ENCODE assay signal across 15 mouse cellular contexts in the genomic region with DNA sequence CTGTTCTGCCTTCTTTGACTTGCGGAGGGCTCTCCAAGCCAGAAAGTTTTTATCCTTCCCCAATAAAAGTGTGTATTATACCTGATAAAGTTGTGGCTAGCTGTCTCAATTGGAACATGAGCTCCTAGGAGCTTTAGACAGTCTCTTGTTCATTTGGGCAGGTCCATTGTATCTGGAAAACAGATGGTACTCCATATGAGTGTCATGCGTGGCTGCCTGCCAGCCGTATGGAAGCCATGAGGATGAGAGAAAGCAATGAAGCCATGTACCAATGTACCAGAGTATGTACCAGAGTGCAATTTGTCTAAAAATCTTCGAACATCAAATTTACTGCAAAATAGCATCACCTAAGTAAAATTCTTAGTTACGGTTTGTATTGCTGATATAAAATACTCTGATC.
DNase-seq lines count a peak whose midpoint lies in the region; ATAC-seq and TF ChIP-seq lines count a peak whose summit lies in the region.
"Had no signal": no experiment of that assay in that cellular context is flagged by ENCODE, and none has a peak within 500 bp of the region (broad histone marks: within the 10 kb centered on the region; RNA-seq: fewer than 3 reads in every experiment).

No protein-coding gene starts in this region.

- H3K4me2 ChIP-seq in forebrain, postnatal 0 days (ENCODE audit: low read depth), result no peak overlapping the region
- H3K4me2 ChIP-seq in forebrain, embryonic 15.5 days (replicated peaks), result no peak overlapping the region
- H3K4me2 ChIP-seq: hindbrain, embryonic 13.5 days; liver, embryonic 15.5 days; midbrain, embryonic 13.5 days had no signal

- H3K27ac ChIP-seq in forebrain, postnatal 0 days (ENCODE audit: low read depth, low read length), result no peak overlapping the region
- H3K27ac ChIP-seq in forebrain, embryonic 15.5 days (replicated peaks), result no peak overlapping the region
- H3K27ac ChIP-seq: forebrain, embryonic 10.5 days; hindbrain, embryonic 13.5 days; liver, embryonic 15.5 days; midbrain, embryonic 13.5 days had no signal

- no peak overlapping the region for H3K9ac ChIP-seq in forebrain, postnatal 0 days
- H3K9ac ChIP-seq in forebrain, embryonic 15.5 days (replicated peaks), result no peak overlapping the region
- H3K9ac ChIP-seq: hindbrain, embryonic 13.5 days; liver, embryonic 15.5 days; midbrain, embryonic 13.5 days had no signal

- ATAC-seq in forebrain, postnatal 0 days, result no peak
- ATAC-seq in forebrain, embryonic 15.5 days (replicated peaks), result no peak
- peak; percentile 77; the same call in 1 of the 2 replicates for ATAC-seq in cerebellum, adult (ENCODE audit: insufficient number of reproducible peaks, low FRiP score, low TSS enrichment)
- ATAC-seq: midbrain, embryonic 13.5 days had no signal

- H3K27me3 ChIP-seq in forebrain, postnatal 0 days (ENCODE audit: insufficient read depth, low read length), result no peaks in the 10 kb centered on the region
- no peaks in the 10 kb centered on the region for H3K27me3 ChIP-seq in forebrain, embryonic 15.5 days
- H3K27me3 ChIP-seq: hindbrain, embryonic 13.5 days; liver, embryonic 15.5 days; midbrain, embryonic 13.5 days had no signal

- no peaks in the 10 kb centered on the region for H3K36me3 ChIP-seq in forebrain, postnatal 0 days (ENCODE audit: insufficient read depth)
- H3K36me3 ChIP-seq in forebrain, embryonic 15.5 days, result no peaks in the 10 kb centered on the region
- H3K36me3 ChIP-seq: forebrain, embryonic 10.5 days; hindbrain, embryonic 13.5 days; liver, embryonic 15.5 days; midbrain, embryonic 13.5 days had no signal

- 85% methylated on average over 5 of the region's 5 CpGs for WGBS in forebrain, postnatal 0 days
- WGBS in forebrain, embryonic 15.5 days, result 87% methylated on average over 5 of the region's 5 CpGs

- H3K9me3 ChIP-seq in forebrain, postnatal 0 days (ENCODE audit: low read length), result no peaks in the 10 kb centered on the region
- H3K9me3 ChIP-seq in forebrain, embryonic 15.5 days, result no peaks in the 10 kb centered on the region
- H3K9me3 ChIP-seq: forebrain, embryonic 10.5 days; hindbrain, embryonic 13.5 days; liver, embryonic 15.5 days; midbrain, embryonic 13.5 days had no signal

- peak; percentile 18 for DNase-seq in forebrain, postnatal 0 days
- peak; percentile 78 to 87 for DNase-seq in cerebellum, postnatal 25 days
- DNase-seq in layer of hippocampus, postnatal 36 days, result peak; percentile 48 to 59
- DNase-seq in thymus, postnatal 25 days, result no peak
- no peak for DNase-seq in embryo, embryonic 11 days
- no peak for DNase-seq in adrenal gland, adult 2 months
- DNase-seq: kidney, adult 11 months; kidney, postnatal 36 days; lung, postnatal 36 days had no signal

- no peak for TF ChIP-seq CTCF in forebrain, postnatal 0 days (IDR thresholded peaks at IDR 0.05; ENCODE audit: low read depth)

- no peaks in the 10 kb centered on the region for H3K4me1 ChIP-seq in forebrain, postnatal 0 days (ENCODE audit: insufficient read depth)
- peaks cover 5% of the 10 kb centered on the region; the same call in 1 of the 2 replicates for H3K4me1 ChIP-seq in forebrain, embryonic 15.5 days
- H3K4me1 ChIP-seq: forebrain, embryonic 10.5 days; hindbrain, embryonic 13.5 days; liver, embryonic 15.5 days had no signal

- no peak overlapping the region for H3K4me3 ChIP-seq in forebrain, postnatal 0 days (ENCODE audit: low read depth, low read length)
- no peak overlapping the region for H3K4me3 ChIP-seq in forebrain, embryonic 15.5 days
- H3K4me3 ChIP-seq: forebrain, embryonic 10.5 days; hindbrain, embryonic 13.5 days; liver, embryonic 15.5 days; midbrain, embryonic 13.5 days had no signal

Comparison
In these comparisons a context has a peak if more than half of its experiments do, and no peak if none do; other contexts are left out.
1. DNase-seq: peak in forebrain, postnatal 0 days (single experiment), cerebellum, postnatal 25 days (2 of 2) and layer of hippocampus, postnatal 36 days (2 of 2); none in thymus, postnatal 25 days (single experiment), embryo, embryonic 11 days (single experiment) and adrenal gland, adult 2 months (single experiment).